Mouse (Mus musculus) heart, embryonic 12.5 days (tissue): ENCODE measurements around the gene Ltb. TPM values are rescaled to one million over a fixed set of nuclear protein-coding genes. Genes with fewer than 3 reads are reported as not detected.

Experiments
- ATAC-seq: fragments of 200-750 bp; cut with Nextera tagmentation; 2 replicates; pipeline ENCODE4 v1.8.0; 2017; ENCODE audit warnings: moderate TSS enrichment, moderate library complexity; ENCODE audit not compliant: insufficient number of reproducible peaks, low FRiP score
- H3K27ac ChIP-seq: fragments of 300-500 bp; sonication (generic); 2 replicates; pipeline ENCODE4 v1.5.1; 2016; ENCODE audit warnings: mild to moderate bottlenecking, moderate library complexity; ENCODE audit not compliant: poor library complexity, severe bottlenecking
- H3K27me3 ChIP-seq: fragments of 300-500 bp; sonication (generic); replicated peaks from 2 replicates; pipeline ENCODE4 v1.6.1; 2016; ENCODE audit warnings: mild to moderate bottlenecking, moderate library complexity
- H3K36me3 ChIP-seq: fragments of 300-500 bp; sonication (generic); 2 replicates; pipeline ENCODE4 v1.6.1; 2016; ENCODE audit warnings: mild to moderate bottlenecking, moderate library complexity
- H3K4me1 ChIP-seq: fragments of 300-500 bp; sonication (generic); replicated peaks from 2 replicates; pipeline ENCODE4 v1.6.1; 2016; ENCODE audit warnings: mild to moderate bottlenecking
- H3K4me2 ChIP-seq: fragments of 300-500 bp; sonication (generic); 2 replicates; pipeline ENCODE4 v1.6.1; 2016; ENCODE audit warnings: mild to moderate bottlenecking, moderate library complexity
- H3K4me3 ChIP-seq: fragments of 300-500 bp; sonication (generic); 2 replicates; pipeline ENCODE4 v1.5.1; 2016; ENCODE audit warnings: mild to moderate bottlenecking
- H3K9ac ChIP-seq: fragments of 300-500 bp; sonication (generic); 2 replicates; pipeline ENCODE4 v1.6.1; 2016; ENCODE audit warnings: mild to moderate bottlenecking, moderate library complexity
- H3K9me3 ChIP-seq: fragments of 300-500 bp; sonication (generic); replicated peaks from 2 replicates; pipeline ENCODE4 v1.6.1; 2016; ENCODE audit warnings: mild to moderate bottlenecking, moderate library complexity
- WGBS: fragments of 180-500 bp; shearing (Covaris S2); methylation state at CpG from one replicate; pipeline ENCODE4 v1.1.7; 2016; 5-methylcytosine and 5-hydroxymethylcytosine counted together
- polyA plus RNA-seq: library from polyadenylated mRNA; unstranded; fragments of >200 nt; fragmentation: Nextera tagmentation; extraction: Ambion mirVana; gene quantifications from 2 replicates; pipeline ENCODE4 v1.2.1, GENCODE M21; 2016

Gene Ltb
- polyA plus RNA-seq, 1 experiment from 2014 or later = 0.14 TPM

- Histone ChIP-seq H3K27ac (peak overlapping the region; percentile 96), H3K9ac (peak overlapping the region; percentile 59; the same call in 1 of the 2 replicates), H3K4me2 (peak overlapping the region; percentile 87), H3K36me3 (peaks cover 20% of the 10 kb centered on the region), H3K9me3 (no peaks in the 10 kb centered on the region), H3K27me3 (no peaks in the 10 kb centered on the region), H3K4me1 (peaks cover 38% of the 10 kb centered on the region), H3K4me3 (peak overlapping the region; percentile 98)
- WGBS = 27% methylated on average over 12 of the region's 12 CpGs
- no peak; the same call in 1 of the 2 replicates for ATAC-seq
These were observed 28.6 kb upstream of the Ltb start for GRCm38 (mm10) chr17:35165451-35166155.

GRCm38 (mm10) chr17:35166352-35167035 is 27.7 kb upstream of the Ltb start:
- Histone ChIP-seq H3K27ac (peak overlapping the region; percentile 81; the same call in 1 of the 2 replicates), H3K4me2 (peak overlapping the region; percentile 87; the same call in 1 of the 2 replicates), H3K9me3 (no peaks in the 10 kb centered on the region), H3K27me3 (no peaks in the 10 kb centered on the region), H3K4me3 (0 out of 2 replicates have a peak overlapping the region, but pooled peaks have one; percentile 98), H3K36me3 (peaks cover 11% of the 10 kb centered on the region), H3K9ac (no peak overlapping the region), H3K4me1 (peaks cover 34% of the 10 kb centered on the region)
- 74% methylated on average over 8 of the region's 8 CpGs for WGBS
- ATAC-seq = no peak

- H3K27me3 ChIP-seq = 0 out of 2 replicates have a peak, but pooled peaks cover 4% of the 10 kb centered on the region
- WGBS = 77% methylated on average over 7 of the region's 7 CpGs
These were observed 26.4 kb upstream of the Ltb start for GRCm38 (mm10) chr17:35167794-35168193.

GRCm38 (mm10) chr17:35168541-35169207 is 25.6 kb upstream of the Ltb start:
- Histone ChIP-seq H3K36me3 (no peaks in the 10 kb centered on the region), H3K4me1 (peaks cover 19% of the 10 kb centered on the region), H3K4me2 (no peak overlapping the region), H3K27ac (no peak overlapping the region), H3K9ac (no peak overlapping the region), H3K9me3 (no peaks in the 10 kb centered on the region), H3K27me3 (0 out of 2 replicates have a peak, but pooled peaks cover 4% of the 10 kb centered on the region), H3K4me3 (no peak overlapping the region)
- no peak for ATAC-seq
- WGBS = 21% methylated on average over 4 of the region's 4 CpGs

More at GRCm38 (mm10) chr17:35167794-35168193, 26.4 kb upstream of the Ltb start:
- no peak for ATAC-seq
- no peak overlapping the region for H3K4me2 ChIP-seq
- no peak overlapping the region for H3K27ac ChIP-seq
- H3K9ac ChIP-seq = no peak overlapping the region
- H3K4me3 ChIP-seq = no peak overlapping the region
- H3K9me3 ChIP-seq = no peaks in the 10 kb centered on the region
- no peaks in the 10 kb centered on the region for H3K36me3 ChIP-seq
- H3K4me1 ChIP-seq = peaks cover 25% of the 10 kb centered on the region

GRCm38 (mm10) chr17:35172445-35173234 is 21.6 kb upstream of the Ltb start:
- Histone ChIP-seq H3K9ac (no peak overlapping the region), H3K27ac (no peak overlapping the region), H3K36me3 (no peaks in the 10 kb centered on the region), H3K4me3 (no peak overlapping the region), H3K9me3 (no peaks in the 10 kb centered on the region), H3K4me2 (no peak overlapping the region), H3K4me1 (0 out of 2 replicates have a peak, but pooled peaks cover 9% of the 10 kb centered on the region), H3K27me3 (0 out of 2 replicates have a peak, but pooled peaks cover 4% of the 10 kb centered on the region)
- no peak for ATAC-seq
- 57% methylated on average over 11 of the region's 11 CpGs for WGBS

GRCm38 (mm10) chr17:35173329-35173728 is 20.9 kb upstream of the Ltb start:
- 60% methylated on average over 3 of the region's 3 CpGs for WGBS
- Histone ChIP-seq H3K4me2 (no peak overlapping the region), H3K9me3 (no peaks in the 10 kb centered on the region), H3K36me3 (no peaks in the 10 kb centered on the region), H3K27me3 (0 out of 2 replicates have a peak, but pooled peaks cover 4% of the 10 kb centered on the region), H3K9ac (0 out of 2 replicates have a peak overlapping the region, but pooled peaks have one; percentile 21), H3K4me3 (no peak overlapping the region), H3K4me1 (0 out of 2 replicates have a peak, but pooled peaks cover 9% of the 10 kb centered on the region), H3K27ac (no peak overlapping the region)
- ATAC-seq = no peak

GRCm38 (mm10) chr17:35174201-35174977 is 19.9 kb upstream of the Ltb start:
- H3K4me1 ChIP-seq = 0 out of 2 replicates have a peak, but pooled peaks cover 9% of the 10 kb centered on the region
- no peak overlapping the region for H3K27ac ChIP-seq
- no peak overlapping the region for H3K4me3 ChIP-seq
- 0 out of 2 replicates have a peak, but pooled peaks cover 4% of the 10 kb centered on the region for H3K27me3 ChIP-seq
- no peak for ATAC-seq
- H3K9ac ChIP-seq = no peak overlapping the region
- H3K36me3 ChIP-seq = no peaks in the 10 kb centered on the region
- no peaks in the 10 kb centered on the region for H3K9me3 ChIP-seq
- H3K4me2 ChIP-seq = no peak overlapping the region
- WGBS = 68% methylated on average over 8 of the region's 8 CpGs

- no peak for ATAC-seq
- H3K4me3 ChIP-seq = no peak overlapping the region
- H3K4me2 ChIP-seq = no peak overlapping the region
- H3K27ac ChIP-seq = no peak overlapping the region
- 0 out of 2 replicates have a peak, but pooled peaks cover 4% of the 10 kb centered on the region for H3K27me3 ChIP-seq
- 0 out of 2 replicates have a peak, but pooled peaks cover 6% of the 10 kb centered on the region for H3K4me1 ChIP-seq
- no peak overlapping the region for H3K9ac ChIP-seq
- 73% methylated on average over 6 of the region's 6 CpGs for WGBS
- no peaks in the 10 kb centered on the region for H3K9me3 ChIP-seq
- no peaks in the 10 kb centered on the region for H3K36me3 ChIP-seq
These were observed 18.9 kb upstream of the Ltb start for GRCm38 (mm10) chr17:35175382-35175781.

GRCm38 (mm10) chr17:35175968-35176367 is 18.3 kb upstream of the Ltb start, which contains the start of gene Aif1:
Gene Aif1 (minus strand): TSS chr17:35176068.
- H3K4me2 ChIP-seq = no peak within 1 kb of the TSS
- no peak within 1 kb of the TSS for H3K27ac ChIP-seq
- no peak within 1 kb of the TSS for H3K9ac ChIP-seq
- H3K4me3 ChIP-seq = no peak within 1 kb of the TSS
- H3K9me3 ChIP-seq = no peaks in the 10 kb centered on the region
- ATAC-seq = no peak
- WGBS = 71% methylated on average over 2 of the region's 2 CpGs
- no peaks in the 10 kb centered on the region for H3K36me3 ChIP-seq
- 0 out of 2 replicates have a peak, but pooled peaks cover 4% of the 10 kb centered on the region for H3K27me3 ChIP-seq
- H3K4me1 ChIP-seq = 0 out of 2 replicates have a peak, but pooled peaks cover 4% of the 10 kb centered on the region

GRCm38 (mm10) chr17:35178528-35178927 is 15.7 kb upstream of the Ltb start:
- Histone ChIP-seq H3K9ac (no peak overlapping the region), H3K36me3 (no peaks in the 10 kb centered on the region), H3K4me3 (no peak overlapping the region), H3K27ac (no peak overlapping the region), H3K27me3 (no peaks in the 10 kb centered on the region), H3K9me3 (no peaks in the 10 kb centered on the region), H3K4me2 (no peak overlapping the region), H3K4me1 (no peaks in the 10 kb centered on the region)
- ATAC-seq = peak; percentile 77
- WGBS = 12% methylated on average over 5 of the region's 5 CpGs
